Mouse (Mus musculus) MEL (cell line): ENCODE data around the gene Klrb1f. TPM values are rescaled to one million over a fixed set of nuclear protein-coding genes. Genes with fewer than 3 reads are reported as not detected.

ENCODE experiments used
- DNase-seq: peaks from one replicate; pipeline ENCODE4 v3.0.0; 2011; ENCODE audit warnings: low read depth, low spot score
- H3K27ac ChIP-seq: 2 replicates; pipeline ENCODE4 v1.5.1; 2012; ENCODE audit warnings: low read depth, mild to moderate bottlenecking, control low read depth, low read length, moderate library complexity; ENCODE audit not compliant: control insufficient read depth
- H3K27me3 ChIP-seq, 2 experiments: fragments of 150-350 bp in 1 of 2; sonication (generic) in 1 of 2; 2 replicates each; pipeline ENCODE4 v1.6.1; 2012; ENCODE audit warnings: low read length in 2 of 2, mild to moderate bottlenecking in 2 of 2, improper control_type of control experiment in 1 of 2, moderate library complexity in 1 of 2; ENCODE audit not compliant: insufficient read depth in 2 of 2, control insufficient read depth in 1 of 2
- H3K36me3 ChIP-seq, 2 experiments: 2 replicates each; pipeline ENCODE4 v1.6.1; 2012 to 2014; ENCODE audit warnings: low read length in 2 of 2, improper control_type of control experiment in 1 of 2, inconsistent platforms in 1 of 2, mild to moderate bottlenecking in 1 of 2; ENCODE audit not compliant: insufficient read depth in 2 of 2, control insufficient read depth in 1 of 2
- H3K4me1 ChIP-seq, 2 experiments: fragments of 150-350 bp in 1 of 2; sonication (generic) in 1 of 2; 2 replicates each; pipeline ENCODE4 v1.6.1; 2012; ENCODE audit warnings: low read length in 2 of 2, improper control_type of control experiment in 1 of 2, mild to moderate bottlenecking in 1 of 2; ENCODE audit not compliant: insufficient read depth in 2 of 2, control insufficient read depth in 1 of 2
- H3K4me3 ChIP-seq, 2 experiments: fragments of 150-350 bp in 1 of 2; sonication (generic) in 1 of 2; 2 replicates each; pipeline ENCODE4 v1.5.1; 2012; ENCODE audit warnings: low read depth in 2 of 2, low read length in 2 of 2, mild to moderate bottlenecking in 2 of 2, moderate library complexity in 2 of 2, control low read depth in 1 of 2, improper control_type of control experiment in 1 of 2; ENCODE audit not compliant: control insufficient read depth in 1 of 2, insufficient read depth in 1 of 2
- H3K79me2 ChIP-seq: 2 replicates; pipeline ENCODE4 v1.6.1; 2012; ENCODE audit warnings: mild to moderate bottlenecking, low read length, moderate library complexity; ENCODE audit not compliant: control insufficient read depth, poor library complexity, insufficient read depth
- H3K9ac ChIP-seq: 2 replicates; pipeline ENCODE4 v1.6.1; 2012; ENCODE audit warnings: low read depth, mild to moderate bottlenecking, control low read depth, low read length, moderate library complexity; ENCODE audit not compliant: control insufficient read depth, poor library complexity, severe bottlenecking
- H3K9me3 ChIP-seq: fragments of 150-350 bp; sonication (generic); replicated peaks from 2 replicates; pipeline ENCODE4 v1.6.1; 2012; ENCODE audit warnings: mild to moderate bottlenecking, low read length, improper control_type of control experiment, moderate library complexity; ENCODE audit not compliant: insufficient read depth
- CHD1 ChIP-seq: IDR thresholded peaks from 2 replicates; pipeline ENCODE4 v1.6.1; 2012; ENCODE audit warnings: low read depth, mild to moderate bottlenecking, inconsistent platforms, low read length, improper control_type of control experiment
- CHD2 ChIP-seq: IDR thresholded peaks from 2 replicates; pipeline ENCODE4 v1.6.1; 2011; ENCODE audit warnings: low read length, improper control_type of control experiment
- E2F4 ChIP-seq: IDR thresholded peaks from 2 replicates; pipeline ENCODE4 v1.6.1; 2011; ENCODE audit warnings: low read depth, low read length, improper control_type of control experiment, borderline replicate concordance
- ELF1 ChIP-seq: IDR thresholded peaks from 2 replicates; pipeline ENCODE4 v1.6.1; 2014; ENCODE audit warnings: low read depth, mild to moderate bottlenecking, inconsistent platforms, low read length, improper control_type of control experiment, moderate library complexity
- EP300 ChIP-seq, 2 experiments: IDR thresholded peaks; 2 replicates each; pipeline ENCODE4 v1.6.1; 2011; ENCODE audit warnings: improper control_type of control experiment in 2 of 2, low read length in 2 of 2, low read depth in 1 of 2, mild to moderate bottlenecking in 1 of 2
- ETS1 ChIP-seq: IDR thresholded peaks from 2 replicates; pipeline ENCODE4 v1.6.1; 2012; ENCODE audit warnings: low read depth, mild to moderate bottlenecking, inconsistent platforms, low read length, improper control_type of control experiment, moderate library complexity
- GABPA ChIP-seq: IDR thresholded peaks from 2 replicates; pipeline ENCODE4 v1.6.1; 2012; ENCODE audit warnings: low read depth, mild to moderate bottlenecking, inconsistent platforms, low read length, improper control_type of control experiment, moderate library complexity
- GATA1 ChIP-seq: IDR thresholded peaks from 2 replicates; pipeline ENCODE4 v1.6.1; 2011; ENCODE audit warnings: low read depth, low read length, improper control_type of control experiment
- HCFC1 ChIP-seq: IDR thresholded peaks from 2 replicates; pipeline ENCODE4 v1.6.1; 2012; ENCODE audit warnings: low read depth, mild to moderate bottlenecking, inconsistent platforms, low read length, improper control_type of control experiment, moderate library complexity
- KAT2A ChIP-seq: conservative IDR thresholded peaks from 2 replicates; pipeline ENCODE4 v1.6.1; 2012; ENCODE audit warnings: low read depth, low read length, improper control_type of control experiment, inconsistent platforms
- MAX ChIP-seq: IDR thresholded peaks from 2 replicates; pipeline ENCODE4 v1.6.1; 2011; ENCODE audit warnings: low read length, improper control_type of control experiment
- MAZ ChIP-seq: IDR thresholded peaks from 2 replicates; pipeline ENCODE4 v1.6.1; 2012; ENCODE audit warnings: low read depth, mild to moderate bottlenecking, inconsistent platforms, low read length, improper control_type of control experiment
- MEF2A ChIP-seq: IDR thresholded peaks from 2 replicates; pipeline ENCODE4 v1.6.1; 2014; ENCODE audit warnings: low read depth, mild to moderate bottlenecking, inconsistent platforms, low read length, improper control_type of control experiment; ENCODE audit not compliant: poor library complexity, insufficient replicate concordance, severe bottlenecking; ENCODE audit errors: extremely low read depth
- MXI1 ChIP-seq: IDR thresholded peaks from 2 replicates; pipeline ENCODE4 v1.6.1; 2011; ENCODE audit warnings: mild to moderate bottlenecking, low read depth, low read length, improper control_type of control experiment
- MYB ChIP-seq: IDR thresholded peaks from 2 replicates; pipeline ENCODE4 v1.6.1; 2011; ENCODE audit warnings: mild to moderate bottlenecking, low read depth, low read length, improper control_type of control experiment
- MYC ChIP-seq: IDR thresholded peaks from 2 replicates; pipeline ENCODE4 v1.6.1; 2011; ENCODE audit warnings: low read depth, mild to moderate bottlenecking, low read length, improper control_type of control experiment, moderate library complexity
- NELFE ChIP-seq: IDR thresholded peaks from 2 replicates; pipeline ENCODE4 v1.6.1; 2011; ENCODE audit warnings: low read depth, low read length, improper control_type of control experiment
- POLR2A ChIP-seq, 2 experiments: IDR thresholded peaks; 2 replicates each; pipeline ENCODE4 v1.6.1; 2011 to 2012; ENCODE audit warnings: low read length in 2 of 2, mild to moderate bottlenecking in 2 of 2, control low read depth in 1 of 2, improper control_type of control experiment in 1 of 2, low read depth in 1 of 2, moderate library complexity in 1 of 2; ENCODE audit not compliant: control insufficient read depth in 1 of 2, insufficient read depth in 1 of 2, poor library complexity in 1 of 2
- POLR2AphosphoS2 ChIP-seq: IDR thresholded peaks from 2 replicates; pipeline ENCODE4 v1.6.1; 2011; ENCODE audit warnings: low read length, improper control_type of control experiment
- POLR2AphosphoS5 ChIP-seq: IDR thresholded peaks from 2 replicates; pipeline ENCODE4 v1.6.1; 2012; ENCODE audit warnings: low read depth, borderline replicate concordance, mild to moderate bottlenecking, inconsistent platforms, low read length, moderate library complexity, mixed read lengths
- SIN3A ChIP-seq: IDR thresholded peaks from 2 replicates; pipeline ENCODE4 v1.6.1; 2012; ENCODE audit warnings: low read length, improper control_type of control experiment, inconsistent platforms
- TBP ChIP-seq: IDR thresholded peaks from 2 replicates; pipeline ENCODE4 v1.8.0; 2011; ENCODE audit warnings: low read depth, low read length, improper control_type of control experiment
- TCF12 ChIP-seq: IDR thresholded peaks from 2 replicates; pipeline ENCODE4 v1.6.1; 2014; ENCODE audit warnings: low read depth, mild to moderate bottlenecking, inconsistent platforms, low read length, improper control_type of control experiment, moderate library complexity
- UBTF ChIP-seq: IDR thresholded peaks from 2 replicates; pipeline ENCODE4 v1.6.1; 2012; ENCODE audit warnings: low read depth, mild to moderate bottlenecking, inconsistent platforms, low read length, improper control_type of control experiment, moderate library complexity, borderline replicate concordance; ENCODE audit not compliant: insufficient read depth
- USF1 ChIP-seq: IDR thresholded peaks from 2 replicates; pipeline ENCODE4 v1.6.1; 2014; ENCODE audit warnings: low read depth, mild to moderate bottlenecking, inconsistent platforms, low read length, improper control_type of control experiment, moderate library complexity
- USF2 ChIP-seq, 2 experiments: IDR thresholded peaks; 2 replicates each; pipeline ENCODE4 v1.6.1; 2011 to 2012; ENCODE audit warnings: improper control_type of control experiment in 2 of 2, low read length in 2 of 2, borderline replicate concordance in 1 of 2, inconsistent platforms in 1 of 2, low read depth in 1 of 2, mild to moderate bottlenecking in 1 of 2; ENCODE audit not compliant: insufficient read depth in 1 of 2
- ZC3H11A ChIP-seq: IDR thresholded peaks from 2 replicates; pipeline ENCODE4 v1.6.1; 2012; ENCODE audit warnings: low read depth, mild to moderate bottlenecking, inconsistent platforms, low read length, improper control_type of control experiment
- ZMIZ1 ChIP-seq: IDR thresholded peaks from 2 replicates; pipeline ENCODE4 v1.6.1; 2012; ENCODE audit warnings: low read depth, mild to moderate bottlenecking, inconsistent platforms, low read length, improper control_type of control experiment, moderate library complexity
- ZNF384 ChIP-seq: IDR thresholded peaks from 2 replicates; pipeline ENCODE4 v1.6.1; 2012; ENCODE audit warnings: low read depth, mild to moderate bottlenecking, inconsistent platforms, low read length, improper control_type of control experiment
- polyA plus RNA-seq, 2 experiments: library from polyadenylated mRNA; stranded (reverse) in 1 of 2; unstranded in 1 of 2; fragments of >175 nt in 1 of 2; fragments of >200 nt in 1 of 2; gene quantifications; 2 replicates each; pipeline versions ENCODE4 v1.2.1 to v1.2.4; 2012; ENCODE audit warnings: low replicate concordance in 2 of 2, low read depth in 1 of 2; ENCODE audit not compliant: insufficient read length in 2 of 2, insufficient read depth in 1 of 2, missing spikeins in 1 of 2
- total RNA-seq: library from RNA; depleted of rRNA; stranded (reverse); fragments of 300-350 nt; gene quantifications from 2 replicates; pipeline ENCODE4 v1.2.3, GENCODE M21; 2012

The Klrb1f gene
- total and polyA plus RNA-seq, 3 experiments, result 0.27 to 0.52 TPM; not detected in 1

DNA sequence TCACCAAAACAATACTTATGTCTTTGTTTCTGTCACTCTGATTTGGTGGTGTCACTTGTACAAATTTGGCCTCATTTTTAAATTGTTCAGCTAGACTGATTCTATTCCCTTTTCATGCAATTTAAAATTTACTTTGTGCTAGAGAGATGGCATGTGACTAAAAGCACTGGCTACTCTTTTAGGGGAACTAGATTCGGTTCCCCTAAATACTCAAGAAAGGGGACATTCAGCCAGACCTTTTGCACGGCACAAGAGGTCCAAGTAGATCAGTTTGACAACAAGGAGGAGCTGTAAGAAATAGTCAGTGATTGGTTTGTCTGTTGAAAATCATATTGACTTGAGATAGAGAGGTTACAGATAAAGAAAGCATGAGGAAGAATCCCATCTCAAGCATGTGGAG is 44.3 kb upstream of the Klrb1f start:
- Histone ChIP-seq H3K27ac (no peak overlapping the region), H3K4me1 (peaks cover 2 to 8% of the 10 kb centered on the region in 2 experiments; a peak in 3 of 4 replicates), H3K4me3 (no peak overlapping the region), H3K9me3 (no peaks in the 10 kb centered on the region), H3K79me2 (no peaks in the 10 kb centered on the region; the same call in 1 of the 2 replicates), H3K9ac (no peak overlapping the region), H3K27me3 (no peaks in the 10 kb centered on the region), H3K36me3 (peaks cover 0 to 11% of the 10 kb centered on the region in 2 experiments; a peak in 2 of 4 replicates)
- TF ChIP-seq ETS1 (no peak), CHD1 (no peak)
- DNase-seq, result no peak

DNA sequence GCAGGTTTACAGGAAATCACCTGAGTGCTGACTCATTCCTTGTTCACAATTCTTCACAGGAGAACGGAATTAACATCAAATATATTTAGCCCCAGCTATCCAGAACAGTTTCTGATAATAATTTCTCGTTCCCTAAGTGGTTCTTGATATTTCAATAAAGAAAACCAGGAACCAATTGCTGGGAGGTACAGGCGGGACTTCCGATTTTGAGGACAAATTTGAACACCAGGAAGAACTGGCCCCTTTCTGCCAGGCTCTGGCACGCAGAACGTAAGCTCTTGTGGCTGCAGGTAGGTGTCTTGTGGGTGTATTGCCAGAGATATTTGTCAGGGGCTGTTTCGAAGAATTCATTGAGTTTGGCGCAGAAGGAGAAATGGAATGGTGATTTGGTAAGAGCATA is 37.1 kb upstream of the Klrb1f start:
- peak; percentile 93 for DNase-seq
- H3K9ac ChIP-seq, result peak overlapping the region; percentile 86
- H3K79me2 ChIP-seq, result peaks cover 35% of the 10 kb centered on the region
- no peaks in the 10 kb centered on the region for H3K9me3 ChIP-seq
- TF ChIP-seq MAZ (0 out of 2 replicates have a peak, but pooled peaks have one; percentile 61), POLR2AphosphoS2 (peak; percentile 99), UBTF (0 out of 2 replicates have a peak, but pooled peaks have one; percentile 8), SIN3A (peak; percentile 93), ZMIZ1 (peak; percentile 99), USF1 (peak; percentile 31; the same call in 1 of the 2 replicates), GABPA (no peak), ZC3H11A (no peak), MXI1 (peak; percentile 70), MYB (no peak), MEF2A (0 out of 2 replicates have a peak, but pooled peaks have one; percentile 8), HCFC1 (peak; percentile 82), NELFE (peak; percentile 100), USF2 (IDR thresholded peaks at IDR 0.05; ENCODE audit: borderline replicate concordance in 1 of 2, insufficient read depth in 1 of 2, low read depth in 1 of 2, low read length in 2 of 2) (no peak), TBP (peak; percentile 99), MYC (peak; percentile 67), ZNF384 (no peak), GATA1 (no peak), EP300 (IDR thresholded peaks at IDR 0.05; ENCODE audit: low read depth in 1 of 2, low read length in 2 of 2) (peak in 1 of 2 experiments; percentile 34; a peak in 1 of 4 replicates), POLR2AphosphoS5 (peak; percentile 77; the same call in 1 of the 2 replicates), ELF1 (peak; percentile 93), KAT2A (peak; percentile 71), E2F4 (no peak), MAX (peak; percentile 45; the same call in 1 of the 2 replicates), CHD1 (no peak), TCF12 (peak; percentile 59; the same call in 1 of the 2 replicates), POLR2A (IDR thresholded peaks at IDR 0.05; ENCODE audit: control insufficient read depth in 1 of 2, insufficient read depth in 1 of 2, low read depth in 1 of 2, low read length in 2 of 2, poor library complexity in 1 of 2) (peak; percentile 90 to 100), CHD2 (peak; percentile 37), ETS1 (peak; percentile 85; the same call in 1 of the 2 replicates)
- H3K27ac ChIP-seq, result peak overlapping the region; percentile 90
- peak overlapping the region; percentile 76 to 90 for H3K4me3 ChIP-seq
- no peaks in the 10 kb centered on the region for H3K27me3 ChIP-seq
- 0 out of 4 replicates have a peak, but pooled peaks cover 0 to 7% of the 10 kb centered on the region in 2 experiments for H3K4me1 ChIP-seq
- peaks cover 10 to 22% of the 10 kb centered on the region in 2 experiments for H3K36me3 ChIP-seq
